Mouse (Mus musculus): ENCODE results near the gene Col27a1. TPM values are rescaled to one million over a fixed set of nuclear protein-coding genes. Genes with fewer than 3 reads are reported as not detected.

The Col27a1 gene
- polyA plus RNA-seq, 1 experiment: not detected

DNA sequence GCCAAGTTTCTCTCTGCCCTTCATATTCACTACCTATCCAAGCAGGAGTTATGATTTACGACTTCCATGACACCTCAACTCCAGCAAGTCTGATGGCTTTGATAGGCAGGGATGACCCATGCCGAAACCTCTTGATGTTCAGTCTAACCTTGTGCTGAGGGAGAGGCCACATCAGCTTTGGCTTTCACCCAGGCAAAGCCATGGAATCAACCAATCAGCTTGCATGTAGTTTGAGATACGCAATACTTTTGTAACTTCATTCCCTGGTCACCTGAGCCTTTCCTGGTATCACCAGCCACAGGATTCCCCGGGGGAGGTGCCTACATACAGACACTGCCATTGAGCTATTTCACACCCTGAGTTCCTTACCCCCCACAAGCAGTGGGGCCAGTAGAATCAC lies 132.9 kb downstream of the Col27a1 start:
- no peaks in the 10 kb centered on the region for H3K9me3 ChIP-seq
- peaks cover 7% of the 10 kb centered on the region for H3K4me1 ChIP-seq
- TF ChIP-seq FLI1 (IDR thresholded peaks at IDR 0.05; ENCODE audit: low read length) (no peak), GATA1 (IDR thresholded peaks at IDR 0.05; ENCODE audit: borderline replicate concordance, low read length) (no peak)
- H3K36me3 ChIP-seq (replicated peaks; ENCODE audit: low read length): no peaks in the 10 kb centered on the region
- H3K27me3 ChIP-seq (replicated peaks): peaks cover 44% of the 10 kb centered on the region
- no peak overlapping the region for H3K4me3 ChIP-seq (replicated peaks)

DNA sequence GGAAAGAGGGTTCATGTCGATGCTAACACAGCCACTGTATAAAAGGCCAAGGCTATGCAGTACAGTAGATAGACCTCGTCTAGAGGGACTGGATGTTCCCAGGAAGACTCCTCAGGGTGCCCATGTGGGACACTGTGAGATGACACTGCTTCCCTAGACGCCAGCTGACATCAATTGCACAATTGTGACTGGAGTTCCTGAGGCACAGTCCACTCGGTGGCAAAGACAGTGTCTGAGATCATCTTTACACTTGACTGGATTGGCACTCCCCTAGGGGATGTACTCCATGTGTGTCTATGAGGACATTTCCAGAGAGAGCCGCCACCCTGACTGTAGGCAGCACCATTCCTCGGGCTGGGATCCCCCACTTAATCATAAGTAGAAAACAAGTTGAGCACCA lies 134.7 kb downstream of the Col27a1 start:
- Histone ChIP-seq H3K9me3 (no peaks in the 10 kb centered on the region), H3K36me3 (replicated peaks; ENCODE audit: low read length) (no peaks in the 10 kb centered on the region), H3K4me1 (peaks cover 7% of the 10 kb centered on the region), H3K27me3 (replicated peaks) (peaks cover 48% of the 10 kb centered on the region), H3K4me3 (replicated peaks) (no peak overlapping the region)
- TF ChIP-seq GATA1 (IDR thresholded peaks at IDR 0.05; ENCODE audit: borderline replicate concordance, low read length): no peak
- TF ChIP-seq FLI1 (IDR thresholded peaks at IDR 0.05; ENCODE audit: low read length): no peak

DNA sequence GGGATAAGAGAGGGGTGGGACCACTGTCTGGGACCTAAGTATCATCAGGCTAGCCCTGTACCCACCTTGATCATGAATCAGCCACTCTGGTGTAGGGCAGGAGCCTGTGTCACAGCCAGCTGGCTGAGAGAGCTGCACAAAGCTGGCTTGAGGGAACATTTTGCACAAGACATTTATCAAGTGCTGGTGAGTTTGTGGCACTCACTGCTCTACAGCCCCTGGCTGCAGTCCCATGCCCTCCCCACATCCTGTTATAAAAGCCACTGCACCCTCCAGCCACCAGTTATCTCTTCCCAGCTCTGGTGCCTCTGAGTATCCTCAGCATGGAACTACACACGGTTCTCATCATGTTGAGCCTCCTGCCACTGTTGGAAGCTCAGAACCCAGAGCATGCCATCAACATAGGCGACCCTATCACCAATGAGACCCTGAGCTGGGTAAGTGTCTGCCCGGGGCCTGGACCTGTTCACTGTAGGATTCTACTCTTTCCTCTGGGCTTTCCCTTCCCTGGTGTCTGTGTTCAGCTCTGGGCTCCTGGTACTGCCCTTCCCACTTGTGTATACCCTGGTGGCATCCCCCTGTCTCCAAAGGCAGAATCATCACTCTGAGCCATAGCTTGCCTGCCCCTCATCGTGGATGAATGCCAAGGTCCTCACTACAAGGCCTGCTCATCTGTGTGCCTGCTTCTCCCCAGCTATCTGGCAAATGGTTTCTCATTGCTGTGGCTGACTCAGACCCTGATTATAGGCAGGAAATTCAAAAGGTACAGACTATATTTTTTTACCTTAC lies 142.3 kb downstream of the Col27a1 start, which contains the start of gene Orm3:
TSS of gene Orm3 (plus strand) at position 286 of the 789 bp plus-strand sequence.
- TF ChIP-seq FLI1 (IDR thresholded peaks at IDR 0.05; ENCODE audit: low read length) (no peak), GATA1 (IDR thresholded peaks at IDR 0.05; ENCODE audit: borderline replicate concordance, low read length) (no peak)
- Histone ChIP-seq H3K27me3 (replicated peaks) (peaks cover 43% of the 10 kb centered on the region), H3K36me3 (replicated peaks; ENCODE audit: low read length) (no peaks in the 10 kb centered on the region), H3K9me3 (no peaks in the 10 kb centered on the region), H3K4me1 (peaks cover 29% of the 10 kb centered on the region), H3K4me3 (replicated peaks) (no peak within 1 kb of the TSS)

DNA sequence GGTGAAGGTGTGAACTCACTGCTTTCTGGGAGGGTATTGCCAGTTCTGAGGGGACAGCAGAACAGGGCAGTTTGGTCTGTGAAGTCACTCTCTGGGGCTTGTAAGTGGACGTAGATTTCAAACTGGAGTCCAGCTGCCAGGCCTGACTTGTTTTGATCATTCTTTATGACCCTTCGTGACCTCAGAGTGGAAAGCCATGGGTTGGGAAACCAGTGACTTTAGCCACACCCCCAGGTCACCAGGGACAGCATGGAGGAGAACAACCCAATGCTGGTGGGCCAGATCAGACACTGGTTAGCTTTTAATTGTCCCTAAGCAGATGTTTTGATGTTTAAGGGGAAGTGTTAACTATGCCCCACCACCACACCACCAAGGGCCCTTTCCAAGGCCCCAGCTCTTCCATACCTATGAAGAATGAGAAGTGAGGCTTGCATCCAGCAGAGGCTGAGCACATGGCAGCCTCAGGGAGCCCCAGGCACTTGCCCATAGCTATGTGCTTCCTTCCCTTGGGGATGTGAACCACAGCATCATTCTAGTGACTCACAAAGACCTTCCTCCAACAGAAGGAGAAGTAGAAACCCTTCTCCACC lies 143.3 kb downstream of the Col27a1 start:
- TF ChIP-seq GATA1 (IDR thresholded peaks at IDR 0.05; ENCODE audit: borderline replicate concordance, low read length) (no peak), FLI1 (IDR thresholded peaks at IDR 0.05; ENCODE audit: low read length) (no peak)
- no peaks in the 10 kb centered on the region for H3K9me3 ChIP-seq

DNA sequence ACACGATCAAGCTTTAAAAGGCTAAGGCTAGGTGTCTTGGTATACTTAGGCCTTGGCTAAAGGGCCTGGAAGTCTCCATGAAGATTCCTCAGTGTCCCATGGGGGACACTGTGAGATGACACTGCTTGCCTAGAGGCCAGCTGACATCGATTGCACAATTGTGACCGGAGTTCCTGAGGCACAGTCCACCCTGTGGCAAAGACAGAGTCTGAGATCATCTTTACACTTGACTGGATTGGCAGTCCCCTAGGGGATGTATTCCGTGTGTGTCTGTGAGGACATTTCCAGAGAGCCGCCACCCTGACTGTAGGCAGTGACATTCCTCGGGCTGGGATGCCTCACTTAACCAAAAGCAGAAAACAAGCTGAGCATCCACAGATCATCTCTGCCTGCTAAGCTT lies 146.1 kb downstream of the Col27a1 start:
- Histone ChIP-seq H3K4me1 (peaks cover 22% of the 10 kb centered on the region), H3K27me3 (replicated peaks) (peaks cover 36% of the 10 kb centered on the region), H3K9me3 (no peaks in the 10 kb centered on the region), H3K36me3 (replicated peaks; ENCODE audit: low read length) (no peaks in the 10 kb centered on the region), H3K4me3 (replicated peaks) (no peak overlapping the region)
- TF ChIP-seq FLI1 (IDR thresholded peaks at IDR 0.05; ENCODE audit: low read length) (no peak), GATA1 (IDR thresholded peaks at IDR 0.05; ENCODE audit: borderline replicate concordance, low read length) (no peak)

More for the DNA sequence above, 143.3 kb downstream of the Col27a1 start:
- H3K4me1 ChIP-seq: peaks cover 29% of the 10 kb centered on the region
- peaks cover 40% of the 10 kb centered on the region for H3K27me3 ChIP-seq (replicated peaks)
- H3K4me3 ChIP-seq (replicated peaks): no peak overlapping the region
- no peaks in the 10 kb centered on the region for H3K36me3 ChIP-seq (replicated peaks; ENCODE audit: low read length)

DNA sequence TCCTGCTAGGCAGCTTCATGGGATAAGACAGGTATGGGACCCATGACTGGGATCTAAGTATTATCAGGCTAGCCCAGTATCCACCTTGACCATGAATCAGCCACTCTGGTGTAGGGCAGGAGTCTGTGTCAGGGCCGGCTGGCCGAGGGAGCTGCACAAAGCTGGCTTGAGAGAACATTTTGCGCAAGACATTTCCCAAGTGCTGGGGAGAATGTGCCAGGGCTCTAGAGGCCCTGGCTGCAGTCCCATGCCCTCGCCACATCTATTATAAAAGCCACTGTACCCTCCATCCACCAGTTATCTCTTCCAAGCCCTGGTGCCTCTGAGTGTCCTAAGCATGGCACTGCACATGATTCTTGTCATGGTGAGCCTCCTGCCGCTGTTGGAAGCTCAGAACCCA lies 148.3 kb downstream of the Col27a1 start, which contains the start of gene Orm2:
TSS of gene Orm2 (plus strand) at position 300 of the 400 bp plus-strand sequence.
- Histone ChIP-seq H3K4me3 (replicated peaks) (no peak within 1 kb of the TSS), H3K4me1 (peaks cover 2% of the 10 kb centered on the region), H3K36me3 (replicated peaks; ENCODE audit: low read length) (no peaks in the 10 kb centered on the region), H3K27me3 (replicated peaks) (peaks cover 30% of the 10 kb centered on the region), H3K9me3 (no peaks in the 10 kb centered on the region)
- TF ChIP-seq FLI1 (IDR thresholded peaks at IDR 0.05; ENCODE audit: low read length): no peak
- TF ChIP-seq GATA1 (IDR thresholded peaks at IDR 0.05; ENCODE audit: borderline replicate concordance, low read length): no peak

DNA sequence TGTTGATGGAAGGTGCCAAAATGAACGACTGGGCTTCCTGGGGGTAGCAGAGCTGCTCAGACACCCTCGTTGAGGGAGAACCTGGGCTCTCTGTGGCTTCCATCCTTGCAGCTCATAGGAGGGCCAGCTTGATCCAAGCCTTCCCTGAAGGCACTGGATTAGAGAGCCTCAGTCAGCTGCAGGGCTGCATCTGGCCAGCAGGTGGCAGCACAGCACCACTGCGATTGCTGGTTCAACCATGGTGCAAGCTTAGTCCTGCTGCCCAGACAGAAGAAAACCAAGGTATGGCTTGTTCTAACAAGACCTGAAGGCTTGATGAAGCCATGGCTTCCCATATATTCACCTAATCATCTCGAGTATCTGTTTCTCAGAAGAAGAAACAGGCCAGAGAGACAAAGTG lies 154.8 kb downstream of the Col27a1 start:
- Histone ChIP-seq H3K27me3 (replicated peaks) (peaks cover 6% of the 10 kb centered on the region), H3K9me3 (no peaks in the 10 kb centered on the region), H3K36me3 (replicated peaks; ENCODE audit: low read length) (peaks cover 42% of the 10 kb centered on the region), H3K4me3 (replicated peaks) (no peak overlapping the region), H3K4me1 (0 out of 2 replicates have a peak, but pooled peaks cover 3% of the 10 kb centered on the region)
- TF ChIP-seq GATA1 (IDR thresholded peaks at IDR 0.05; ENCODE audit: borderline replicate concordance, low read length) (no peak), FLI1 (IDR thresholded peaks at IDR 0.05; ENCODE audit: low read length) (no peak)

DNA sequence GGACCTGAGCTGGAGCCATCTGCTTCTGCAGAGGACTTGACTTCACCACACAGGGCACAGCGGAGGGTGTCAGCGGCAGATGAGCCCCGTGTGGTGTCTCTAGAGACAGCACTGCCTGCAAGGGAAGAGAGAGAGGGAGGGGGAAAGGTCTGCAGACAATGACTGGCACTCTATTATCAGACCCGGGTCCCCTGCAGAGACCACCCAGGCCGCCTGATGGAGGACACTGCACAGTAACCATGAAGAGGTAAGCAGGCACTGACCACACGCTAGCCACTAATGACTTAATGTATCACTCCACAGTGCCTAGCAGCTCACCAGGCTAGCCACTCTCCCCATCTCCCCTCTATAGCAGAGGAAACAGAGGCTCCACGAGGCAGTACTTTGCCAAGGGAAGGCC lies 157.1 kb downstream of the Col27a1 start:
- 0 out of 2 replicates have a peak, but pooled peaks cover 3% of the 10 kb centered on the region for H3K4me1 ChIP-seq
- H3K9me3 ChIP-seq: no peaks in the 10 kb centered on the region
- peaks cover 3% of the 10 kb centered on the region for H3K27me3 ChIP-seq (replicated peaks)
- peaks cover 61% of the 10 kb centered on the region for H3K36me3 ChIP-seq (replicated peaks; ENCODE audit: low read length)
- no peak overlapping the region for H3K4me3 ChIP-seq (replicated peaks)
- TF ChIP-seq GATA1 (IDR thresholded peaks at IDR 0.05; ENCODE audit: borderline replicate concordance, low read length): no peak
- TF ChIP-seq FLI1 (IDR thresholded peaks at IDR 0.05; ENCODE audit: low read length): no peak

DNA sequence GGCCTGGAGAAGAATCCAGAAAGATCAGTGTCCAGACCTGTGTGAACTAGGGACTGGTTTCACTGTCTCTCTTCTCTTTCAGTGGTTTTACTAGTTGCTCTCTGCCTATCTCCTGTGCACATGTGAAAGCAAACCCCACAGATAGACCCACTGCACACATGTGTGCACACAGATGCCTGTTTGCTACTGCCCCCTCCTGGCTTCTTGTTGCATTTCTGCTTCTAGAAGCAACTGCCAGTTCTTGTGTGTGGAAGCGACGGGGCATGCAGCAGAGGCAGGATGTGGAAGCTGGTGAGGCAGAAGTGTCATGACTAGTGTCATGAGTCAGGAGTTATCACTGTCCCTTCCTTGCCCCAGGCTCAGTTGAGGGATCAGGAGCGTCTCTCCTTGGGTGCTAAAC lies 158.1 kb downstream of the Col27a1 start:
- Histone ChIP-seq H3K4me1 (0 out of 2 replicates have a peak, but pooled peaks cover 3% of the 10 kb centered on the region), H3K36me3 (replicated peaks; ENCODE audit: low read length) (peaks cover 69% of the 10 kb centered on the region), H3K4me3 (replicated peaks) (no peak overlapping the region), H3K9me3 (no peaks in the 10 kb centered on the region), H3K27me3 (replicated peaks) (peaks cover 2% of the 10 kb centered on the region)
- TF ChIP-seq FLI1 (IDR thresholded peaks at IDR 0.05; ENCODE audit: low read length) (no peak), GATA1 (IDR thresholded peaks at IDR 0.05; ENCODE audit: borderline replicate concordance, low read length) (no peak)

DNA sequence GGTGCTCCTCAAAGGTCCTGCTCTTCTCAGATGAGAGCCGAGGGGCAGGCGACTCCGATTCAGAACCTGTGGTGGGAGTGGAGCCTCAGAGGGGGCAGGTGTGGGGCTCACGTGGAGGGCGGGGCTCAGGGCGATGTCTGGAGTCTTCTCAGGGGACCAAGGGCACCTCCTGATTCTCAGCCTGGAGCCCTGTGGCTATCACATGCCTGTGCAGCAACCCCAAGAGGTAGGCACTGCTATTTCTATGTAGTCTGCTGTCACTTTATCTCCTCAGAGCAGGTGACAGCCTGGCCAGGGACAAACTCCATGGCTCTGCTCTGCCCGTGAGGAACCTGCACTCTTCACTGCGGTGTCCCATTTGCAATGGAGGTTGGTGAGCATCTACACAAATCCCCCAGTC lies 159.6 kb downstream of the Col27a1 start:
- Histone ChIP-seq H3K9me3 (no peaks in the 10 kb centered on the region), H3K4me1 (peaks cover 4% of the 10 kb centered on the region; the same call in 1 of the 2 replicates), H3K4me3 (replicated peaks) (no peak overlapping the region), H3K27me3 (replicated peaks) (peaks cover 2% of the 10 kb centered on the region), H3K36me3 (replicated peaks; ENCODE audit: low read length) (peaks cover 75% of the 10 kb centered on the region)
- TF ChIP-seq GATA1 (IDR thresholded peaks at IDR 0.05; ENCODE audit: borderline replicate concordance, low read length) (no peak), FLI1 (IDR thresholded peaks at IDR 0.05; ENCODE audit: low read length) (no peak)
